Mouse (Mus musculus): ENCODE measurements around the gene Zcchc4. TPM values are rescaled to one million over a fixed set of nuclear protein-coding genes. Genes with fewer than 3 reads are reported as not detected.

Zcchc4 gene
- polyA plus RNA-seq, 1 experiment: 3.4 TPM

- Histone ChIP-seq H3K27me3 (ENCODE audit: control insufficient read depth, insufficient read depth, low read length) (no peaks in the 10 kb centered on the region), H3K27ac (ENCODE audit: insufficient read depth, low read depth, low read length) (0 out of 2 replicates have a peak overlapping the region, but pooled peaks have one; percentile 4), H3K4me1 (ENCODE audit: control insufficient read depth, insufficient read depth, insufficient read length, low read length) (peaks cover 3% of the 10 kb centered on the region; the same call in 1 of the 2 replicates), H3K4me3 (ENCODE audit: low read depth, low read length) (peak overlapping the region; percentile 74), H3K36me3 (ENCODE audit: control insufficient read depth, insufficient read depth, low read length) (peaks cover 3% of the 10 kb centered on the region; the same call in 1 of the 2 replicates)
- whole genome bisulfite sequencing: 4% methylated on average over 37 of the region's 37 CpGs
- TF ChIP-seq POLR2A (IDR thresholded peaks at IDR 0.05; ENCODE audit: low read depth, low read length) (peak; percentile 49), CTCF (IDR thresholded peaks at IDR 0.05; ENCODE audit: extremely low read depth, insufficient read length, insufficient replicate concordance, low read depth, low read length) (peak; percentile 77)
These were observed 7.5 kb downstream of the Zcchc4 start for GRCm38 (mm10) chr5:52782523-52783250.

GRCm38 (mm10) chr5:52783251-52783620, 8.0 kb downstream of the Zcchc4 start:
- H3K27ac ChIP-seq (ENCODE audit: insufficient read depth, low read depth, low read length): 0 out of 2 replicates have a peak overlapping the region, but pooled peaks have one; percentile 4
- under 1% methylated on average over 9 of the region's 9 CpGs for WGBS
- H3K36me3 ChIP-seq (ENCODE audit: control insufficient read depth, insufficient read depth, low read length): peaks cover 3% of the 10 kb centered on the region; the same call in 1 of the 2 replicates
- peaks cover 3% of the 10 kb centered on the region; the same call in 1 of the 2 replicates for H3K4me1 ChIP-seq (ENCODE audit: control insufficient read depth, insufficient read depth, insufficient read length, low read length)
- H3K4me3 ChIP-seq (ENCODE audit: low read depth, low read length): peak overlapping the region; percentile 74
- no peaks in the 10 kb centered on the region for H3K27me3 ChIP-seq (ENCODE audit: control insufficient read depth, insufficient read depth, low read length)
- TF ChIP-seq CTCF (IDR thresholded peaks at IDR 0.05; ENCODE audit: extremely low read depth, insufficient read length, insufficient replicate concordance, low read depth, low read length): no peak
- TF ChIP-seq POLR2A (IDR thresholded peaks at IDR 0.05; ENCODE audit: low read depth, low read length): no peak

GRCm38 (mm10) chr5:52783957-52784356, 8.7 kb downstream of the Zcchc4 start:
- no peaks in the 10 kb centered on the region for H3K27me3 ChIP-seq (ENCODE audit: control insufficient read depth, insufficient read depth, low read length)
- 81% methylated on average over 2 of the region's 2 CpGs for WGBS
- no peak for TF ChIP-seq POLR2A (IDR thresholded peaks at IDR 0.05; ENCODE audit: low read depth, low read length)
- no peak for TF ChIP-seq CTCF (IDR thresholded peaks at IDR 0.05; ENCODE audit: extremely low read depth, insufficient read length, insufficient replicate concordance, low read depth, low read length)
- H3K27ac ChIP-seq (ENCODE audit: insufficient read depth, low read depth, low read length): no peak overlapping the region
- peaks cover 3% of the 10 kb centered on the region; the same call in 1 of the 2 replicates for H3K4me1 ChIP-seq (ENCODE audit: control insufficient read depth, insufficient read depth, insufficient read length, low read length)
- peaks cover 5% of the 10 kb centered on the region for H3K36me3 ChIP-seq (ENCODE audit: control insufficient read depth, insufficient read depth, low read length)
- no peak overlapping the region for H3K4me3 ChIP-seq (ENCODE audit: low read depth, low read length)

GRCm38 (mm10) chr5:52786556-52787322, 11.5 kb downstream of the Zcchc4 start:
- 58% methylated on average over 7 of the region's 7 CpGs for WGBS
- H3K27ac ChIP-seq (ENCODE audit: insufficient read depth, low read depth, low read length): peak overlapping the region; percentile 43; the same call in 1 of the 2 replicates
- TF ChIP-seq POLR2A (IDR thresholded peaks at IDR 0.05; ENCODE audit: low read depth, low read length) (no peak), CTCF (IDR thresholded peaks at IDR 0.05; ENCODE audit: extremely low read depth, insufficient read length, insufficient replicate concordance, low read depth, low read length) (no peak)
- no peaks in the 10 kb centered on the region for H3K27me3 ChIP-seq (ENCODE audit: control insufficient read depth, insufficient read depth, low read length)
- no peak overlapping the region for H3K4me3 ChIP-seq (ENCODE audit: low read depth, low read length)
- H3K36me3 ChIP-seq (ENCODE audit: control insufficient read depth, insufficient read depth, low read length): peaks cover 5% of the 10 kb centered on the region
- peaks cover 3% of the 10 kb centered on the region; the same call in 1 of the 2 replicates for H3K4me1 ChIP-seq (ENCODE audit: control insufficient read depth, insufficient read depth, insufficient read length, low read length)

- no peak overlapping the region for H3K27ac ChIP-seq (ENCODE audit: insufficient read depth, low read depth, low read length)
- WGBS: 85% methylated on average over 9 of the region's 9 CpGs
These were observed 18.0 kb downstream of the Zcchc4 start for GRCm38 (mm10) chr5:52793230-52793629.

GRCm38 (mm10) chr5:52794109-52794508, 18.9 kb downstream of the Zcchc4 start:
- no peak for TF ChIP-seq POLR2A (IDR thresholded peaks at IDR 0.05; ENCODE audit: low read depth, low read length)
- no peak for TF ChIP-seq CTCF (IDR thresholded peaks at IDR 0.05; ENCODE audit: extremely low read depth, insufficient read length, insufficient replicate concordance, low read depth, low read length)
- 90% methylated on average over 9 of the region's 9 CpGs for WGBS

More at GRCm38 (mm10) chr5:52793230-52793629, 18.0 kb downstream of the Zcchc4 start:
- Histone ChIP-seq H3K4me3 (ENCODE audit: low read depth, low read length) (no peak overlapping the region), H3K27me3 (ENCODE audit: control insufficient read depth, insufficient read depth, low read length) (no peaks in the 10 kb centered on the region), H3K36me3 (ENCODE audit: control insufficient read depth, insufficient read depth, low read length) (peaks cover 32% of the 10 kb centered on the region), H3K4me1 (ENCODE audit: control insufficient read depth, insufficient read depth, insufficient read length, low read length) (no peaks in the 10 kb centered on the region)
- TF ChIP-seq POLR2A (IDR thresholded peaks at IDR 0.05; ENCODE audit: low read depth, low read length): no peak
- no peak for TF ChIP-seq CTCF (IDR thresholded peaks at IDR 0.05; ENCODE audit: extremely low read depth, insufficient read length, insufficient replicate concordance, low read depth, low read length)

More at GRCm38 (mm10) chr5:52794109-52794508, 18.9 kb downstream of the Zcchc4 start:
- Histone ChIP-seq H3K4me1 (ENCODE audit: control insufficient read depth, insufficient read depth, insufficient read length, low read length) (no peaks in the 10 kb centered on the region), H3K4me3 (ENCODE audit: low read depth, low read length) (no peak overlapping the region), H3K27ac (ENCODE audit: insufficient read depth, low read depth, low read length) (no peak overlapping the region), H3K27me3 (ENCODE audit: control insufficient read depth, insufficient read depth, low read length) (no peaks in the 10 kb centered on the region), H3K36me3 (ENCODE audit: control insufficient read depth, insufficient read depth, low read length) (peaks cover 32% of the 10 kb centered on the region)

Measured in small intestine, adult 2 months (tissue).